Mouse (Mus musculus): Measurements from ENCODE around the gene Pga5.

DNA sequence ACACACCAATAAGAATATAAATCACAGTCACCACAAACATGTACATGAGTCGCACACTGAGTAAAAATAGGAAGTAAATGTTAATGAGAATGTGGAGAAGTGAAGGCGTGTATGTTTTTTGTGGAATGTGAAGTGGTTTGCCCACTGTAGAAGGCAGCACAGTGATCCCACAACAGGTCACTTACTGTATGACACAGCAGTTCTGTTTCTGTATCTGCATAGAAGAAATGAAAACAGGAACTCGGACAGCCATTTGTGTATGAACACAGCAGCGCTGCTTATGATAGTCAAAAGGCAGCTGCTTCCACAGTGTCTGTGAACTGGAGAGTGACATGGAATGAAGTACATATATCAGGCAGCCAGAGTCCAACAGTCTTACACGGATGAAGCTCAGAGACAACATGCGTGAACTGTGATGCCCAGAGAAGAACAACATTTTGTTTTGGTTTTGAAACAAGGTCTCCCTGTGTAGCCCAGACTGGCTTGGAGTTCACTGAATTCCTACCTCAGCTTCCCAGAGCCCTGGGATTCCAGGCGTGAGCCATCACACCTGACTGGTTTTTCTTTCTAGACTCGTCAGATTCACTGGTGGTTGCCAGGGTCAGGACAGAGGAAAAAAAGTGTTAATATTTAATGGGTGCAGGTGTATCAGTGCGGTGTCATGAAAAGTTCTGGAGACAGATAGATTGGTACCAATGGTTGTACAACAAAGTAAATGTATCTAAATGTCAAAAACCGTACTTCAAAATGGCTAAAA is 16.2 kb upstream of the Pga5 start:
- TF ChIP-seq CTCF (IDR thresholded peaks at IDR 0.05; ENCODE audit: borderline replicate concordance, extremely low read depth, insufficient read depth, insufficient read length): no peak
- TF ChIP-seq POLR2A (IDR thresholded peaks at IDR 0.05; ENCODE audit: borderline replicate concordance, extremely low read depth, insufficient read depth, insufficient read length, poor library complexity, severe bottlenecking): no peak

All from brain, embryonic 14.5 days (tissue).